Mouse (Mus musculus): Measurements from ENCODE around the gene Mrgpra6. TPM values are rescaled to one million over a fixed set of nuclear protein-coding genes. Genes with fewer than 3 reads are reported as not detected.

Mrgpra6 gene
- polyA plus RNA-seq, 1 experiment from 2014 or later: not detected

DNA sequence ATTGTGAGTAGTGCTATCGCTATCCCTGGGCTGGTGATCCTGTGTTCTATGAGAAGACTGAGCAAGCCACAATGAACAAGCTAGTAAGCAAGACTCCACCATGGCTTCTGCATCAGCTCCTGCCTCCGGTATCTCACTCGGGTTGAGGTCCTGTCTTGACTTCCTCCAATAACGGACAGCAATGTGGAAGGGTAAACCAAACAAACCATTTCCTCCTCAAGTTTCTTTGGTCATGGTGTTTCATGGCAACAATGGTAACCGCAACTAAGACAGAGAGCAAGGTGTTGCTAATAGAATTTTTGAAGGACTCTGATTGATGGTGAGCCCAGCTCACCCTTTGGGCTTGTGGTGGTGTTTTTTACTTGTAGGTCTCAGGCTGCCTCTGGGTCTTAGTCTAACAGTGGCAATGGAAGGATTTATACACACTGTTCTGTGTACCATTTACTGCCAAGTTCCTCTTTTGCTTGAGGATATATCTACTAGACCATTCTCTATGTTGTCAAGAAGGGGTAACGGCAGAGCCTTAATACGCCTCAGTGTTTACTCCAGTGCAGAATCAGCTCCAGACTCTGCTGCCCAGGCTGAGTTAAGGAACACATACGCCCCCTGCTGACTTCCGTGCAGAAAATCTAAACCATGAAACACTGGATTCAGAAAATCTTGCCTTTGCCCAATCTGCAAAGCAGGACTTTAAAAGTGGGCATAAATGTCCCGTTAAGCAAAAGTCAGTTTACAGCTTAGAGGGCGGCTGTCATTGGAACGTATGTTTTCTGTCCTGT lies 58.5 kb downstream of the Mrgpra6 start:
- Histone ChIP-seq H3K4me3 (no peak overlapping the region), H3K27me3 (replicated peaks) (no peaks in the 10 kb centered on the region), H3K36me3 (no peaks in the 10 kb centered on the region), H3K4me1 (no peaks in the 10 kb centered on the region), H3K9ac (no peak overlapping the region), H3K4me2 (replicated peaks) (no peak overlapping the region), H3K9me3 (no peaks in the 10 kb centered on the region), H3K27ac (no peak overlapping the region)
- 67% methylated on average over 12 of the region's 12 CpGs for WGBS
- ATAC-seq (ENCODE audit: low FRiP score, low read depth): no peak

DNA sequence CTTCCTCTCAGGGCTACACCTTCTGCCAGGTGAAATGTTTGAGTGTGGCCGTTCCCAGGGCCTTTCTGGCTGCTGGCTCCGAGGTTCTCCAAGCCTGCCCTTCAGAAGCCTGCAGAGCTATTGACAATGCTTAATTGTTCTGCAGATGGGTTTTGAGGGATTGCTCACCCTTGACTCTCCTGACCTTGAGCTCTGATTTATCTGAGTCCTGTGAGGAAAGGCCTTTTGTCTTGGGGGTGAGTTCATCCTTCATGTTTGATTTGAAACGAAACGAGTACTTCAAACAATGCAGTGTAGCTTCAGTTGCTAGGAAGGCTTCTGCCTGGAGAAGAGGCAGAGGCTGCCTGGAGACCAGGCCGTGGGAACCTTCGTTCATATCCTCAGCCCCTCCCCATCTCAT lies 60.4 kb downstream of the Mrgpra6 start:
- 20% methylated on average over 6 of the region's 6 CpGs for WGBS
- no peak for ATAC-seq (ENCODE audit: low FRiP score, low read depth)
- Histone ChIP-seq H3K4me2 (replicated peaks) (no peak overlapping the region), H3K27ac (no peak overlapping the region), H3K4me3 (no peak overlapping the region), H3K9me3 (no peaks in the 10 kb centered on the region), H3K9ac (no peak overlapping the region), H3K4me1 (no peaks in the 10 kb centered on the region), H3K27me3 (replicated peaks) (no peaks in the 10 kb centered on the region), H3K36me3 (no peaks in the 10 kb centered on the region)

DNA sequence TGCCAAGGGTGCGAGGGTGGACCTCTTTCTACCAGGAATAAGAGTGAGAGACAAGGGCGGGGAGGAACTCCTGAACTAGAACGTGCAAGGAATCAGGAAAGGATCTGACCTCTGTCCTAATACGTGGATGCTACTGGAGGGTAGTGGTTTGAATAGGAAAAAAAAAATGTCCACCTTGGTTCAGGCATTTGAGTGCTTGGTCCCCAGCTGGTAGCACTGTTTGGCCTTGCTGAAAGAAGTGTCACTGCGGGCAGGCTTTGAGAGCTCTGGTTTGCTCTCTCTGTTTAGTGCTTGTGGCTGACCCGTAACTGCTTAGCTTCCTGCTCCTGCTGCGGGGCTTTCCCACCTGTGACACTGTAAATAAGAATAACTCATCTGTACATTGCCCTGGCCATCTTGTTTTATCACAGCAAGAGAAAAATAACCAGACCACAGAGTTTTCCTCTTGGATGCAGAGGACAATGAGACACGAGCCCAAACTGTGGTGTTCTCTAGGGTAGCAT lies 64.8 kb downstream of the Mrgpra6 start:
- Histone ChIP-seq H3K4me1 (no peaks in the 10 kb centered on the region), H3K36me3 (no peaks in the 10 kb centered on the region), H3K27ac (no peak overlapping the region), H3K4me2 (replicated peaks) (no peak overlapping the region), H3K9ac (no peak overlapping the region), H3K4me3 (no peak overlapping the region), H3K27me3 (replicated peaks) (peaks cover 2% of the 10 kb centered on the region; the same call in 1 of the 2 replicates), H3K9me3 (no peaks in the 10 kb centered on the region)
- no peak for ATAC-seq (ENCODE audit: low FRiP score, low read depth)
- WGBS: 79% methylated on average over 8 of the region's 8 CpGs

Other genes starting within 250 kb of the Mrgpra6 start
- 7.3 and 7.9 TPM in 2 replicates for gene Uevld, start 246.4 kb downstream of the Mrgpra6 start, polyA plus RNA-seq (2016; fragmentation: Nextera tagmentation; extraction: Ambion mirVana)
- not detected in 2 replicates for gene Gm9999, start 221.3 kb downstream of the Mrgpra6 start, polyA plus RNA-seq (2016; fragmentation: Nextera tagmentation; extraction: Ambion mirVana)
- gene Spty2d1, start 196.5 kb downstream of the Mrgpra6 start, polyA plus RNA-seq (2016; fragmentation: Nextera tagmentation; extraction: Ambion mirVana): 11.2 and 13.0 TPM in 2 replicates
- gene Tmem86a, start 154.3 kb downstream of the Mrgpra6 start, polyA plus RNA-seq (2016; fragmentation: Nextera tagmentation; extraction: Ambion mirVana): 19.5 TPM in 2 replicates
- 64.6 and 70.2 TPM in 2 replicates for gene Ptpn5, start 71.2 kb downstream of the Mrgpra6 start, polyA plus RNA-seq (2016; fragmentation: Nextera tagmentation; extraction: Ambion mirVana)
- not detected in 2 replicates for gene Mrgpra9, start 47.9 kb upstream of the Mrgpra6 start, polyA plus RNA-seq (2016; fragmentation: Nextera tagmentation; extraction: Ambion mirVana)
- gene Mrgpra1, start 149.3 kb upstream of the Mrgpra6 start, polyA plus RNA-seq (2016; fragmentation: Nextera tagmentation; extraction: Ambion mirVana): not detected in 2 replicates
- not detected in 2 replicates for gene Mrgpra2a, start 247.2 kb upstream of the Mrgpra6 start, polyA plus RNA-seq (2016; fragmentation: Nextera tagmentation; extraction: Ambion mirVana)

Measured in neural tube, embryonic 12.5 days (tissue).